Mouse (Mus musculus) urinary bladder, postnatal 0 days (tissue): ENCODE data around the gene Gne. TPM values are rescaled to one million over a fixed set of nuclear protein-coding genes. Genes with fewer than 3 reads are reported as not detected.

Experiments used
- polyA plus RNA-seq: library from polyadenylated mRNA; unstranded; fragments of >200 nt; fragmentation: Nextera tagmentation; extraction: Ambion mirVana; gene quantifications from 2 replicates; pipeline ENCODE4 v1.2.1, GENCODE M21; 2015

The Gne gene
- polyA plus RNA-seq = 25.1 and 27.7 TPM in 2 replicates

DNA sequence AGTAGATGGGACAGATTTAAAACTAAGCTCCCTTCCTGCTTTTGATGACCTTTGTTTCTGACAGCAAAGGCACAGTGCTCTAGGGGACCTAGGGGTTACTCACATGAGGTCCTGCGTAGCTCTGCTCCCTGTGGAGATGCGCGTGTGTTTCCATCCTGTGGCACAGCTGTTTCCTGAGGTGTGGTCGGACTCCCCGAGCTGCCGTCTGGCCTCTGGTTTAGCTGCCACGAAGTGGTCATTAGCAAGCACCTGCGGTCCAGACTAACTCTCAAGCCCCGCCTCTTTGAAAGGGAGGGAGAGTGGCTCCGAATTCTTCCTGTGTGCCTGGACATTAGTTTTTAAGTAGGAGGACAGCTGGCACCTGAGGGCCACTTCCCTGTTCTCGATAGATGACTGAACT, at the start of gene Gne:
Gene Gne (minus strand): TSS at position 233 of the 400 bp plus-strand sequence.

DNA sequence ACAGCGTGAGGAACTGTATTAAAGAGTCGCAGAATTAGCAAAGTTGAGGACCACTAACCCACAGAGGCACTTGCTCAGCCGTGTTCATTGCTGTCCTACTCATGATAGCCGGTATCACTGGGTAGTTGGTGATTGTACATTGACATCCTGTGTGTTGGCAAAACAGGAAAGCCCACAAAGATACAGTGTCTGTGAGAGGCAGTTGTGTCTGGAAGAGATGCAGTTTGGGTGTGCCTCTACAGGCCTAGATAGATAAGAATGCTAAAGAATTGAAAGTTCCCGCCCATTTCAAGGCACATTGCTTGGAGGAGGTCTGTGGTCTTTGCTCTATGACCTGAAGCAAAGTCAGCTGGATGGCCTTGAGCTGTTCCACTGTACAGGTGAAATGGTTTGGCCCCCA, 79.9 kb downstream of the Gne start, which contains the start of gene Clta:
Gene Clta (plus strand): TSS at position 327 of the 400 bp plus-strand sequence.

Other genes starting within 250 kb of the Gne start
- not detected in 2 replicates for gene Olfr157, start 244.0 kb downstream of the Gne start, polyA plus RNA-seq
- not detected in 2 replicates for gene Olfr155, start 232.6 kb downstream of the Gne start, polyA plus RNA-seq
- 11.2 and 15.7 TPM in 2 replicates for gene Reck, start 208.6 kb downstream of the Gne start, polyA plus RNA-seq
- gene Glipr2, start 126.8 kb downstream of the Gne start, polyA plus RNA-seq = 85.5 and 92.0 TPM in 2 replicates
- not detected in 2 replicates for gene Ccin, start 100.7 kb downstream of the Gne start, polyA plus RNA-seq
- 190 and 193 TPM in 2 replicates for gene Clta, start 79.7 kb downstream of the Gne start, polyA plus RNA-seq
- 7.1 and 8.8 TPM in 2 replicates for gene Rnf38, start 149.6 kb upstream of the Gne start, polyA plus RNA-seq
- 6.7 and 9.7 TPM in 2 replicates for gene Melk, start 216.7 kb upstream of the Gne start, polyA plus RNA-seq